Mouse (Mus musculus) intestine, embryonic 15.5 days (tissue): Measurements from ENCODE around the gene Anapc7. TPM values are rescaled to one million over a fixed set of nuclear protein-coding genes. Genes with fewer than 3 reads are reported as not detected.

ENCODE experiments used
- ATAC-seq: fragments of 200-750 bp; cut with Nextera tagmentation; 2 replicates; pipeline ENCODE4 v1.8.0; 2017; ENCODE audit warnings: moderate TSS enrichment, moderate library complexity
- H3K27ac ChIP-seq: fragments of 300-500 bp; sonication (generic); 2 replicates; pipeline ENCODE4 v1.5.1; 2015; ENCODE audit warnings: mild to moderate bottlenecking, inconsistent platforms
- H3K27me3 ChIP-seq: fragments of 300-500 bp; sonication (generic); replicated peaks from 2 replicates; pipeline ENCODE4 v1.6.1; 2015; ENCODE audit warnings: inconsistent platforms
- H3K36me3 ChIP-seq: fragments of 300-500 bp; sonication (generic); 2 replicates; pipeline ENCODE4 v1.6.1; 2015; ENCODE audit warnings: inconsistent platforms
- H3K4me1 ChIP-seq: fragments of 300-500 bp; sonication (generic); replicated peaks from 2 replicates; pipeline ENCODE4 v1.6.1; 2015; ENCODE audit warnings: inconsistent platforms
- H3K4me2 ChIP-seq: fragments of 300-500 bp; sonication (generic); replicated peaks from 2 replicates; pipeline ENCODE4 v1.6.1; 2015; ENCODE audit warnings: mild to moderate bottlenecking, inconsistent platforms
- H3K4me3 ChIP-seq: fragments of 300-500 bp; sonication (generic); replicated peaks from 2 replicates; pipeline ENCODE4 v1.5.1; 2015; ENCODE audit warnings: inconsistent platforms
- H3K9ac ChIP-seq: fragments of 300-500 bp; sonication (generic); 2 replicates; pipeline ENCODE4 v1.6.1; 2015; ENCODE audit warnings: inconsistent platforms
- H3K9me3 ChIP-seq: fragments of 300-500 bp; sonication (generic); 2 replicates; pipeline ENCODE4 v1.6.1; 2016; ENCODE audit warnings: inconsistent platforms
- WGBS: fragments of 180-500 bp; shearing (Covaris S2); methylation state at CpG from one replicate; pipeline ENCODE4 v1.1.7; 2015; 5-methylcytosine and 5-hydroxymethylcytosine counted together
- polyA plus RNA-seq: library from polyadenylated mRNA; unstranded; fragments of >200 nt; fragmentation: Nextera tagmentation; extraction: Ambion mirVana; gene quantifications from 2 replicates; pipeline ENCODE4 v1.2.1, GENCODE M21; 2015

The Anapc7 gene
- polyA plus RNA-seq, 1 experiment from 2014 or later = 35.2 TPM

GRCm38 (mm10) chr5:122487825-122488224, 66.3 kb downstream of the Anapc7 start:
- Histone ChIP-seq H3K27me3 (no peaks in the 10 kb centered on the region), H3K4me1 (no peaks in the 10 kb centered on the region), H3K4me2 (no peak overlapping the region), H3K36me3 (peaks cover 20% of the 10 kb centered on the region), H3K4me3 (no peak overlapping the region), H3K9ac (no peak overlapping the region), H3K27ac (no peak overlapping the region), H3K9me3 (no peaks in the 10 kb centered on the region)
- 86% methylated on average over 6 of the region's 6 CpGs for WGBS
- no peak for ATAC-seq

GRCm38 (mm10) chr5:122490148-122490547, 68.7 kb downstream of the Anapc7 start:
- H3K4me1 ChIP-seq = 0 out of 2 replicates have a peak, but pooled peaks cover 3% of the 10 kb centered on the region
- H3K4me3 ChIP-seq = no peak overlapping the region
- no peak overlapping the region for H3K4me2 ChIP-seq
- peaks cover 23% of the 10 kb centered on the region for H3K36me3 ChIP-seq
- no peak overlapping the region for H3K9ac ChIP-seq
- H3K9me3 ChIP-seq = no peaks in the 10 kb centered on the region
- no peak overlapping the region for H3K27ac ChIP-seq
- WGBS = 96% methylated on average over 2 of the region's 2 CpGs
- H3K27me3 ChIP-seq = no peaks in the 10 kb centered on the region
- ATAC-seq = no peak

- H3K27ac ChIP-seq = no peak overlapping the region
- 0 out of 2 replicates have a peak, but pooled peaks cover 3% of the 10 kb centered on the region for H3K4me1 ChIP-seq
- no peak overlapping the region for H3K4me3 ChIP-seq
- no peak for ATAC-seq
- H3K9ac ChIP-seq = no peak overlapping the region
- no peaks in the 10 kb centered on the region for H3K9me3 ChIP-seq
- peaks cover 26% of the 10 kb centered on the region for H3K36me3 ChIP-seq
- H3K4me2 ChIP-seq = no peak overlapping the region
- H3K27me3 ChIP-seq = no peaks in the 10 kb centered on the region
- 86% methylated on average over 10 of the region's 10 CpGs for WGBS
Measured at GRCm38 (mm10) chr5:122491385-122491784, 69.9 kb downstream of the Anapc7 start.

- Histone ChIP-seq H3K4me1 (peaks cover 8% of the 10 kb centered on the region; the same call in 1 of the 2 replicates), H3K27ac (no peak overlapping the region), H3K4me2 (no peak overlapping the region), H3K36me3 (peaks cover 26% of the 10 kb centered on the region), H3K4me3 (no peak overlapping the region), H3K9ac (no peak overlapping the region), H3K27me3 (no peaks in the 10 kb centered on the region), H3K9me3 (no peaks in the 10 kb centered on the region)
- WGBS = 79% methylated on average over 2 of the region's 2 CpGs
- ATAC-seq = no peak
Measured at GRCm38 (mm10) chr5:122493035-122493434, 71.5 kb downstream of the Anapc7 start.

- 83% methylated on average over 1 of the region's 1 CpGs for WGBS
- H3K4me2 ChIP-seq = no peak overlapping the region
- no peak overlapping the region for H3K4me3 ChIP-seq
- H3K27me3 ChIP-seq = no peaks in the 10 kb centered on the region
- no peak for ATAC-seq
- H3K9me3 ChIP-seq = no peaks in the 10 kb centered on the region
- peaks cover 26% of the 10 kb centered on the region for H3K36me3 ChIP-seq
- no peak overlapping the region for H3K9ac ChIP-seq
- peaks cover 9% of the 10 kb centered on the region; the same call in 1 of the 2 replicates for H3K4me1 ChIP-seq
- no peak overlapping the region for H3K27ac ChIP-seq
Measured at GRCm38 (mm10) chr5:122494449-122494848, 73.0 kb downstream of the Anapc7 start.

Other genes starting within 250 kb of the Anapc7 start
- gene Hvcn1, start 214.9 kb upstream of the Anapc7 start, polyA plus RNA-seq = 5.2 and 5.8 TPM in 2 replicates
- 3.0 and 3.2 TPM in 2 replicates for gene Tctn1, start 157.2 kb upstream of the Anapc7 start, polyA plus RNA-seq
- 10.4 and 11.0 TPM in 2 replicates for gene Pptc7, start 137.3 kb upstream of the Anapc7 start, polyA plus RNA-seq
- gene Rad9b, start 67.5 kb upstream of the Anapc7 start, polyA plus RNA-seq = 8.6 and 9.2 TPM in 2 replicates
- gene Vps29, start 67.3 kb upstream of the Anapc7 start, polyA plus RNA-seq = 268 and 278 TPM in 2 replicates
- 62.9 and 67.2 TPM in 2 replicates for gene Gpn3, start 49.8 kb upstream of the Anapc7 start, polyA plus RNA-seq
- 44.0 and 48.0 TPM in 2 replicates for gene Fam216a, start 49.3 kb upstream of the Anapc7 start, polyA plus RNA-seq
- 128 and 138 TPM in 2 replicates for gene Arpc3, start 29.8 kb upstream of the Anapc7 start, polyA plus RNA-seq
- gene Atp2a2, start 80.5 kb downstream of the Anapc7 start, polyA plus RNA-seq = 33.8 and 36.1 TPM in 2 replicates
- 23.1 and 28.8 TPM in 2 replicates for gene Ift81, start 192.8 kb downstream of the Anapc7 start, polyA plus RNA-seq
- 2.5 and 3.2 TPM in 2 replicates for gene P2rx7, start 222.2 kb downstream of the Anapc7 start, polyA plus RNA-seq